In genomic region chr3:144435281-144435680, GRCm38 (mm10) we compare ENCODE assay signal across 27 mouse cellular contexts.
"Had no signal": no experiment of that assay in that cellular context is flagged by ENCODE, and none has a peak within 500 bp of the region (broad histone marks: within the 10 kb centered on the region; RNA-seq: fewer than 3 reads in every experiment).

No protein-coding gene starts in this region.

- ATAC-seq: hindbrain, embryonic 16.5 days; inflammation-experienced regulatory T-cells, adult 6 months; intestine, embryonic 15.5 days; intestine, postnatal 0 days; liver, postnatal 0 days had no signal

- H3K27ac ChIP-seq: gastrocnemius, adult 2 months; hindbrain, embryonic 10.5 days; hindbrain, embryonic 12.5 days; hindbrain, embryonic 14.5 days; intestine, embryonic 15.5 days; layer of hippocampus, adult 2 months; limb, embryonic 10.5 days; limb, embryonic 12.5 days; liver, embryonic 13.5 days; liver, embryonic 15.5 days had no signal

- H3K4me1 ChIP-seq: hindbrain, embryonic 12.5 days; intestine, embryonic 15.5 days; limb, embryonic 10.5 days; limb, embryonic 12.5 days; liver, embryonic 13.5 days; liver, embryonic 15.5 days had no signal

- H3K9ac ChIP-seq: heart, embryonic 12.5 days; hindbrain, embryonic 12.5 days; hindbrain, embryonic 14.5 days; intestine, embryonic 15.5 days; limb, embryonic 12.5 days; liver, embryonic 13.5 days; liver, embryonic 15.5 days; liver, postnatal 0 days had no signal

- H3K9me3 ChIP-seq: heart, embryonic 12.5 days; hindbrain, embryonic 10.5 days; hindbrain, embryonic 12.5 days; intestine, embryonic 15.5 days; limb, embryonic 10.5 days; limb, embryonic 12.5 days; liver, embryonic 13.5 days; liver, embryonic 15.5 days had no signal

- H3K27me3 ChIP-seq: heart, embryonic 12.5 days; hindbrain, embryonic 12.5 days; intestine, embryonic 15.5 days; limb, embryonic 12.5 days; liver, embryonic 13.5 days; liver, embryonic 15.5 days had no signal

- H3K4me2 ChIP-seq: heart, embryonic 12.5 days; hindbrain, embryonic 12.5 days; hindbrain, embryonic 14.5 days; intestine, embryonic 15.5 days; limb, embryonic 12.5 days; liver, embryonic 11.5 days; liver, embryonic 13.5 days; liver, embryonic 15.5 days had no signal

- H3K4me3 ChIP-seq: gastrocnemius, adult 2 months; heart, embryonic 12.5 days; hindbrain, embryonic 10.5 days; hindbrain, embryonic 12.5 days; intestine, embryonic 15.5 days; layer of hippocampus, adult 2 months; left cerebral cortex, adult 2 months; limb, embryonic 10.5 days; limb, embryonic 12.5 days; liver, embryonic 13.5 days; liver, embryonic 15.5 days had no signal

- DNase-seq: gastrocnemius, adult 2 months; gastrocnemius, postnatal 10 days; gastrocnemius, postnatal 25 days; heart, postnatal 10 days; heart, postnatal 4 days; kidney, adult 18-20 months; kidney, adult 8-10 months; kidney, postnatal 10 days; kidney, postnatal 25 days; kidney, postnatal 4 days; liver; liver, embryonic 13.5 days; liver, postnatal 0 days had no signal

- H3K36me3 ChIP-seq: intestine, embryonic 15.5 days had no signal
